Mouse (Mus musculus): ENCODE results near the gene Htra3.
A peak's percentile ranks its signal among the peaks of the same experiment; 100 is the strongest.

Gene Htra3

GRCm38 (mm10) chr5:35679256-35680155 is at the start of gene Htra3:
TSS of gene Htra3 (minus strand) at chr5:35679782.
- DNase-seq, result peak; percentile 55

- DNase-seq, result peak; percentile 78
Observed at GRCm38 (mm10) chr5:35728957-35729460, 49.4 kb upstream of the Htra3 start.

- no peak for DNase-seq
Observed at GRCm38 (mm10) chr5:35728344-35728956, 48.9 kb upstream of the Htra3 start.

GRCm38 (mm10) chr5:35727447-35727846 is 47.9 kb upstream of the Htra3 start:
- DNase-seq, result peak; percentile 23

- DNase-seq, result no peak
Observed at GRCm38 (mm10) chr5:35725840-35726239, 46.3 kb upstream of the Htra3 start.

GRCm38 (mm10) chr5:35723900-35724299 is 44.3 kb upstream of the Htra3 start:
- DNase-seq, result no peak

GRCm38 (mm10) chr5:35722654-35723053 is 43.1 kb upstream of the Htra3 start:
- no peak for DNase-seq

- no peak for DNase-seq
Observed at GRCm38 (mm10) chr5:35721933-35722332, 42.4 kb upstream of the Htra3 start.

GRCm38 (mm10) chr5:35719880-35720279 is 40.3 kb upstream of the Htra3 start:
- DNase-seq, result peak; percentile 23

- DNase-seq, result no peak
Observed at GRCm38 (mm10) chr5:35719343-35719742, 39.8 kb upstream of the Htra3 start.

GRCm38 (mm10) chr5:35718817-35719216 is 39.2 kb upstream of the Htra3 start:
- DNase-seq, result no peak

GRCm38 (mm10) chr5:35717946-35718345 is 38.4 kb upstream of the Htra3 start:
- DNase-seq, result peak; percentile 67

- DNase-seq, result no peak
Observed at GRCm38 (mm10) chr5:35717455-35717854, 37.9 kb upstream of the Htra3 start.

GRCm38 (mm10) chr5:35713649-35714354 is 34.2 kb upstream of the Htra3 start:
- peak; percentile 80 for DNase-seq

- DNase-seq, result no peak
Observed at GRCm38 (mm10) chr5:35712517-35712916, 32.9 kb upstream of the Htra3 start.

GRCm38 (mm10) chr5:35710931-35711330 is 31.3 kb upstream of the Htra3 start:
- no peak for DNase-seq

GRCm38 (mm10) chr5:35710481-35710880 is 30.9 kb upstream of the Htra3 start:
- no peak for DNase-seq

- no peak for DNase-seq
Observed at GRCm38 (mm10) chr5:35705411-35705810, 25.8 kb upstream of the Htra3 start.

GRCm38 (mm10) chr5:35703814-35704213 is 24.2 kb upstream of the Htra3 start:
- no peak for DNase-seq

- DNase-seq, result no peak
Observed at GRCm38 (mm10) chr5:35703183-35703582, 23.6 kb upstream of the Htra3 start.

- DNase-seq, result no peak
Observed at GRCm38 (mm10) chr5:35702582-35703140, 23.1 kb upstream of the Htra3 start.

GRCm38 (mm10) chr5:35701042-35701441 is 21.5 kb upstream of the Htra3 start:
- DNase-seq, result peak; percentile 84

GRCm38 (mm10) chr5:35695815-35696214 is 16.2 kb upstream of the Htra3 start:
- DNase-seq, result no peak

All from lung, postnatal 14 days (tissue).